Mouse (Mus musculus): ENCODE measurements around the gene Nuak2. TPM values are rescaled to one million over a fixed set of nuclear protein-coding genes. Genes with fewer than 3 reads are reported as not detected.
A peak's percentile ranks its signal among the peaks of the same experiment; 100 is the strongest.
"Not testable (repeated sequence)": the region's sequence is repeated elsewhere in the genome, so short reads cannot be mapped to it uniquely, and the experiment has no call there.

Nuak2 gene
- polyA plus RNA-seq (2015; fragmentation: Nextera tagmentation; extraction: Ambion mirVana): 3.6 and 3.8 TPM in 2 replicates

- Histone ChIP-seq H3K4me3 (replicated peaks) (peak within 1 kb of the TSS; percentile 58), H3K36me3 (no peaks in the 10 kb centered on the region), H3K9me3 (replicated peaks) (no peaks in the 10 kb centered on the region), H3K9ac (peak within 1 kb of the TSS; percentile 50), H3K4me1 (peaks cover 52% of the 10 kb centered on the region), H3K27ac (no peak within 1 kb of the TSS), H3K27me3 (peaks cover 26% of the 10 kb centered on the region), H3K4me2 (peak within 1 kb of the TSS; percentile 96)
- under 1% methylated on average over 67 of the region's 67 CpGs for WGBS
- peak; percentile 81 for ATAC-seq (replicated peaks; ENCODE audit: low FRiP score)
Observed at GRCm38 (mm10) chr1:132315889-132316624, at the start of gene Nuak2. Gene Nuak2, plus strand, starts transcription at chr1:132316126.

GRCm38 (mm10) chr1:132266791-132267557, 49.0 kb upstream of the Nuak2 start:
- Histone ChIP-seq H3K27ac (peak overlapping the region; percentile 71), H3K9me3 (replicated peaks) (no peaks in the 10 kb centered on the region), H3K4me1 (peaks cover 38% of the 10 kb centered on the region), H3K9ac (no peak overlapping the region), H3K4me2 (peak overlapping the region; percentile 38), H3K27me3 (no peaks in the 10 kb centered on the region), H3K36me3 (no peaks in the 10 kb centered on the region), H3K4me3 (replicated peaks) (no peak overlapping the region)
- 17% methylated on average over 8 of the region's 8 CpGs for WGBS
- peak; percentile 78 for ATAC-seq (replicated peaks; ENCODE audit: low FRiP score)

- H3K27me3 ChIP-seq: no peaks in the 10 kb centered on the region
- H3K4me1 ChIP-seq: peaks cover 38% of the 10 kb centered on the region
- no peaks in the 10 kb centered on the region for H3K36me3 ChIP-seq
- ATAC-seq (replicated peaks; ENCODE audit: low FRiP score): no peak
- H3K4me2 ChIP-seq: no peak overlapping the region
- no peak overlapping the region for H3K4me3 ChIP-seq (replicated peaks)
- H3K27ac ChIP-seq: peak overlapping the region; percentile 71
- no peaks in the 10 kb centered on the region for H3K9me3 ChIP-seq (replicated peaks)
- no peak overlapping the region for H3K9ac ChIP-seq
- WGBS: 57% methylated on average over 2 of the region's 2 CpGs
Observed at GRCm38 (mm10) chr1:132267959-132268358, 48.0 kb upstream of the Nuak2 start.

GRCm38 (mm10) chr1:132268418-132269060, 47.4 kb upstream of the Nuak2 start:
- Histone ChIP-seq H3K9me3 (replicated peaks) (no peaks in the 10 kb centered on the region), H3K36me3 (no peaks in the 10 kb centered on the region), H3K4me3 (replicated peaks) (no peak overlapping the region), H3K4me1 (peaks cover 38% of the 10 kb centered on the region), H3K27ac (no peak overlapping the region), H3K27me3 (no peaks in the 10 kb centered on the region), H3K9ac (no peak overlapping the region), H3K4me2 (no peak overlapping the region)
- ATAC-seq (replicated peaks; ENCODE audit: low FRiP score): no peak
- WGBS: 52% methylated on average over 7 of the region's 7 CpGs

- no peak for ATAC-seq (replicated peaks; ENCODE audit: low FRiP score)
- no peak overlapping the region for H3K4me3 ChIP-seq (replicated peaks)
- H3K27ac ChIP-seq: no peak overlapping the region
- peaks cover 32% of the 10 kb centered on the region for H3K4me1 ChIP-seq
- no peaks in the 10 kb centered on the region for H3K9me3 ChIP-seq (replicated peaks)
- 85% methylated on average over 3 of the region's 3 CpGs for WGBS
- no peaks in the 10 kb centered on the region for H3K36me3 ChIP-seq
- no peak overlapping the region for H3K4me2 ChIP-seq
- no peak overlapping the region for H3K9ac ChIP-seq
- no peaks in the 10 kb centered on the region for H3K27me3 ChIP-seq
Observed at GRCm38 (mm10) chr1:132271237-132271636, 44.7 kb upstream of the Nuak2 start.

- H3K4me2 ChIP-seq: no peak overlapping the region
- H3K4me3 ChIP-seq (replicated peaks): no peak overlapping the region
- H3K9ac ChIP-seq: no peak overlapping the region
- no peak overlapping the region for H3K27ac ChIP-seq
- no peaks in the 10 kb centered on the region for H3K36me3 ChIP-seq
- no peaks in the 10 kb centered on the region for H3K9me3 ChIP-seq (replicated peaks)
- ATAC-seq (replicated peaks; ENCODE audit: low FRiP score): no peak
- peaks cover 7% of the 10 kb centered on the region for H3K4me1 ChIP-seq
- WGBS: 59% methylated on average over 3 of the region's 3 CpGs
- no peaks in the 10 kb centered on the region for H3K27me3 ChIP-seq
Observed at GRCm38 (mm10) chr1:132276694-132277093, 39.2 kb upstream of the Nuak2 start.

- Histone ChIP-seq H3K36me3 (no peaks in the 10 kb centered on the region), H3K9me3 (replicated peaks) (no peaks in the 10 kb centered on the region), H3K4me1 (peaks cover 9% of the 10 kb centered on the region), H3K27ac (no peak overlapping the region), H3K9ac (no peak overlapping the region), H3K4me2 (no peak overlapping the region), H3K4me3 (replicated peaks) (no peak overlapping the region), H3K27me3 (no peaks in the 10 kb centered on the region)
- no peak for ATAC-seq (replicated peaks; ENCODE audit: low FRiP score)
- 57% methylated on average over 6 of the region's 6 CpGs for WGBS
Observed at GRCm38 (mm10) chr1:132277124-132277523, 38.8 kb upstream of the Nuak2 start.

- not testable (repeated sequence) for H3K9ac ChIP-seq; H3K27ac ChIP-seq; H3K27me3 ChIP-seq; H3K4me3 ChIP-seq (replicated peaks); H3K4me1 ChIP-seq; H3K4me2 ChIP-seq; ATAC-seq (replicated peaks; ENCODE audit: low FRiP score); H3K36me3 ChIP-seq; H3K9me3 ChIP-seq (replicated peaks)
- WGBS: 58% methylated on average over 6 of the region's 6 CpGs
Observed at GRCm38 (mm10) chr1:132280636-132281035, 35.3 kb upstream of the Nuak2 start.

GRCm38 (mm10) chr1:132281523-132282176, 34.3 kb upstream of the Nuak2 start:
- 16% methylated on average over 8 of the region's 8 CpGs for WGBS
- Histone ChIP-seq H3K4me3 (replicated peaks) (no peak overlapping the region), H3K9me3 (replicated peaks) (no peaks in the 10 kb centered on the region), H3K27ac (no peak overlapping the region), H3K9ac (no peak overlapping the region), H3K27me3 (no peaks in the 10 kb centered on the region), H3K4me1 (peaks cover 9% of the 10 kb centered on the region), H3K36me3 (no peaks in the 10 kb centered on the region), H3K4me2 (0 out of 2 replicates have a peak overlapping the region, but pooled peaks have one; percentile 12)
- no peak for ATAC-seq (replicated peaks; ENCODE audit: low FRiP score)

GRCm38 (mm10) chr1:132282177-132282536, 33.8 kb upstream of the Nuak2 start:
- 84% methylated on average over 2 of the region's 2 CpGs for WGBS

GRCm38 (mm10) chr1:132283018-132283417, 32.9 kb upstream of the Nuak2 start:
- H3K36me3 ChIP-seq: no peaks in the 10 kb centered on the region
- ATAC-seq (replicated peaks; ENCODE audit: low FRiP score): no peak
- no peaks in the 10 kb centered on the region for H3K27me3 ChIP-seq
- H3K4me3 ChIP-seq (replicated peaks): no peak overlapping the region
- no peak overlapping the region for H3K27ac ChIP-seq
- H3K9ac ChIP-seq: no peak overlapping the region
- H3K4me1 ChIP-seq: peaks cover 18% of the 10 kb centered on the region
- 76% methylated on average over 13 of the region's 13 CpGs for WGBS
- no peak overlapping the region for H3K4me2 ChIP-seq
- H3K9me3 ChIP-seq (replicated peaks): no peaks in the 10 kb centered on the region

More at GRCm38 (mm10) chr1:132282177-132282536, 33.8 kb upstream of the Nuak2 start:
- no peak for ATAC-seq (replicated peaks; ENCODE audit: low FRiP score)
- peaks cover 9% of the 10 kb centered on the region for H3K4me1 ChIP-seq
- H3K4me2 ChIP-seq: no peak overlapping the region
- no peak overlapping the region for H3K9ac ChIP-seq
- H3K27me3 ChIP-seq: no peaks in the 10 kb centered on the region
- no peaks in the 10 kb centered on the region for H3K9me3 ChIP-seq (replicated peaks)
- no peak overlapping the region for H3K4me3 ChIP-seq (replicated peaks)
- H3K36me3 ChIP-seq: no peaks in the 10 kb centered on the region
- H3K27ac ChIP-seq: no peak overlapping the region

Data from kidney, embryonic 15.5 days (tissue).